Mouse (Mus musculus): Measurements from ENCODE around the gene Klf12.

- TF ChIP-seq POLR2A (IDR thresholded peaks at IDR 0.05; ENCODE audit: control insufficient read depth, extremely low read depth, insufficient read depth, low read length, poor library complexity) (no peak), CTCF (IDR thresholded peaks at IDR 0.05; ENCODE audit: borderline replicate concordance, control insufficient read depth, extremely low read depth, insufficient read depth, low read length, poor library complexity) (no peak)
Measured at GRCm38 (mm10) chr14:100121075-100121474, 163.4 kb downstream of the Klf12 start.

Measured in thymus, adult 2 months (tissue).